Mouse (Mus musculus): ENCODE data around the gene Cntnap3. TPM values are rescaled to one million over a fixed set of nuclear protein-coding genes. Genes with fewer than 3 reads are reported as not detected.

Cntnap3 gene
- polyA plus RNA-seq, 2 experiments = 1.1 to 1.7 TPM

DNA sequence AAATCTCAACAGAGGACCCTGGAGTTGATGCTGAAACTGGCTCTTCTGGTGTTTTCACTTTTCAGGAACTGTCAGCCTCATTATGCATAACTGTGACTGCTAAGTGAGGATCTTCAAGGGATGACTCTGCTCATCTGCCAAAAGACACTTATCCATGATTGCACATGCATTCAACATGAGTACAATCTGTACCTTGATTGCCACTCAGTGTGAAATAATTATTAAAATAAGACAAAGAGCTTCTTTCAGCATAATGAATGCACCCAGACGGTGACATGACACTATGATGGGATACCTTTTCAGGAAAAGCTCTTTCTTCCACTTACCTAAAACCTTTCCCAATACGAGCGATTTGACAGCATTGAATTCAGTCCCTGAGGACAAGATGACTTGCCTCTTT lies 158.4 kb downstream of the Cntnap3 start:
- 83% methylated on average over 3 of the region's 3 CpGs for WGBS
- Histone ChIP-seq H3K4me3 (replicated peaks; ENCODE audit: low read length) (no peak overlapping the region), H3K4me2 (replicated peaks; ENCODE audit: low read depth, low read length, severe bottlenecking) (no peak overlapping the region), H3K4me1 (ENCODE audit: control insufficient read depth, insufficient read depth, low read length) (no peaks in the 10 kb centered on the region), H3K27me3 (ENCODE audit: control insufficient read depth, insufficient read depth, low read length) (no peaks in the 10 kb centered on the region), H3K9ac (ENCODE audit: low read depth, low read length, severe bottlenecking) (no peak overlapping the region), H3K9me3 (ENCODE audit: control insufficient read depth, low read length) (no peaks in the 10 kb centered on the region), H3K36me3 (ENCODE audit: control insufficient read depth, insufficient read depth, low read length) (no peaks in the 10 kb centered on the region), H3K27ac (replicated peaks; ENCODE audit: low read depth, low read length) (no peak overlapping the region)
- TF ChIP-seq POLR2A (IDR thresholded peaks at IDR 0.05; ENCODE audit: borderline replicate concordance, extremely low read depth, insufficient read depth, insufficient read length) = no peak
- no peak for DNase-seq (ENCODE audit: low spot score)
- ATAC-seq (ENCODE audit: low FRiP score, low read depth) = no peak

DNA sequence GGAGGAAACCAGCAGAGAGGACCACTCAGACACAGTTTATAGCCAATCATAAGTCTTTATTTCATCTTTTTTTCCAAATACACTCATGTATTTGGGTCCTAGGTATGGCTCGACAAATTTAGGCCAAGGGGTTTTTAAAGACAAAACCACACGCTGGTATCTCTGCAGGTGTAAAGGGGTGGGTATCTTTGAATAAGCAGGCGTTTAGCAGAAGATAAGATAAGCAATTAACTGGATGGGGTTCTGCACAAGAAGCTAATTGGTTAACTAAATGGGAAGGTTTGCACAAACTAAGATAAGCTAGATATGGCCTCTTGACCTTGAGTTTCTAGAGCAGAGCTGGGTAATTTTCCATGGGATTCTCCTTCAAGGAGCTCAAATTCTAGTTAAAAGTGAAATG lies 171.5 kb downstream of the Cntnap3 start:
- Histone ChIP-seq H3K9ac (ENCODE audit: low read depth, low read length, severe bottlenecking) (no peak overlapping the region), H3K4me2 (replicated peaks; ENCODE audit: low read depth, low read length, severe bottlenecking) (no peak overlapping the region), H3K9me3 (ENCODE audit: control insufficient read depth, low read length) (no peaks in the 10 kb centered on the region), H3K4me3 (replicated peaks; ENCODE audit: low read length) (no peak overlapping the region), H3K27me3 (ENCODE audit: control insufficient read depth, insufficient read depth, low read length) (no peaks in the 10 kb centered on the region), H3K36me3 (ENCODE audit: control insufficient read depth, insufficient read depth, low read length) (no peaks in the 10 kb centered on the region), H3K27ac (replicated peaks; ENCODE audit: low read depth, low read length) (no peak overlapping the region), H3K4me1 (ENCODE audit: control insufficient read depth, insufficient read depth, low read length) (no peaks in the 10 kb centered on the region)
- WGBS = 85% methylated on average over 3 of the region's 3 CpGs
- DNase-seq (ENCODE audit: low spot score) = no peak
- no peak for ATAC-seq (ENCODE audit: low FRiP score, low read depth)
- no peak for TF ChIP-seq POLR2A (IDR thresholded peaks at IDR 0.05; ENCODE audit: borderline replicate concordance, extremely low read depth, insufficient read depth, insufficient read length)

- Histone ChIP-seq H3K27ac (replicated peaks; ENCODE audit: low read depth, low read length) (no peak overlapping the region), H3K4me1 (ENCODE audit: control insufficient read depth, insufficient read depth, low read length) (no peaks in the 10 kb centered on the region), H3K4me3 (replicated peaks; ENCODE audit: low read length) (no peak overlapping the region), H3K9me3 (ENCODE audit: control insufficient read depth, low read length) (no peaks in the 10 kb centered on the region), H3K27me3 (ENCODE audit: control insufficient read depth, insufficient read depth, low read length) (no peaks in the 10 kb centered on the region), H3K9ac (ENCODE audit: low read depth, low read length, severe bottlenecking) (no peak overlapping the region), H3K4me2 (replicated peaks; ENCODE audit: low read depth, low read length, severe bottlenecking) (no peak overlapping the region), H3K36me3 (ENCODE audit: control insufficient read depth, insufficient read depth, low read length) (no peaks in the 10 kb centered on the region)
- 82% methylated on average over 2 of the region's 2 CpGs for WGBS
- ATAC-seq (ENCODE audit: low FRiP score, low read depth) (no peak), DNase-seq (ENCODE audit: low spot score) (no peak)
- no peak for TF ChIP-seq POLR2A (IDR thresholded peaks at IDR 0.05; ENCODE audit: borderline replicate concordance, extremely low read depth, insufficient read depth, insufficient read length)
Measured at GRCm38 (mm10) chr13:64716791-64717190, 187.0 kb downstream of the Cntnap3 start.

DNA sequence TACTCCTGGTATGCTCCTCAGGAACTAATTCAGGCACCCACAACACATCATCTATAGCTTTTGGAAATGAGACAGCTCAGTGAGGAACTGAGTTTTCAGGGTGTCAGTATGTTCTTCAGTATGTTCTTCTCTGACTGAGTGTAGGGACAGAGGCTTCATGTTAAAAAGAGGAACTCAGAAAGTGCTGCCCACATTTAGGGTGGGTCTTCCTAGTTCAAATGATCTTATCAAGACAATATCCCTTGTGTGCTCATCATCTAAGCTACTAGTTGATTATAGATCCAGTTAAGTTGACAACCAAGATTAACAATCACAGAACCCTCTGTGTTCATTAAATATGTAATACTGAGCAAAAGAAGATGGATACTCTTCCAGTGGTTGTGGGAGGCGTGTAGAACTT lies 211.3 kb downstream of the Cntnap3 start:
- TF ChIP-seq POLR2A (IDR thresholded peaks at IDR 0.05; ENCODE audit: borderline replicate concordance, extremely low read depth, insufficient read depth, insufficient read length) = no peak
- 88% methylated on average over 1 of the region's 1 CpGs for WGBS
- ATAC-seq (ENCODE audit: low FRiP score, low read depth) (no peak), DNase-seq (ENCODE audit: low spot score) (no peak)
- Histone ChIP-seq H3K4me1 (ENCODE audit: control insufficient read depth, insufficient read depth, low read length) (no peaks in the 10 kb centered on the region), H3K27me3 (ENCODE audit: control insufficient read depth, insufficient read depth, low read length) (no peaks in the 10 kb centered on the region), H3K4me2 (replicated peaks; ENCODE audit: low read depth, low read length, severe bottlenecking) (no peak overlapping the region), H3K9me3 (ENCODE audit: control insufficient read depth, low read length) (no peaks in the 10 kb centered on the region), H3K9ac (ENCODE audit: low read depth, low read length, severe bottlenecking) (no peak overlapping the region), H3K4me3 (replicated peaks; ENCODE audit: low read length) (no peak overlapping the region), H3K27ac (replicated peaks; ENCODE audit: low read depth, low read length) (no peak overlapping the region), H3K36me3 (ENCODE audit: control insufficient read depth, insufficient read depth, low read length) (no peaks in the 10 kb centered on the region)

Other genes starting within 250 kb of the Cntnap3 start
- gene Spata31, start 13.5 kb upstream of the Cntnap3 start, polyA plus RNA-seq (2012; rRNA removed) = not detected in 2 replicates
- gene Spata31, start 13.5 kb upstream of the Cntnap3 start, polyA plus RNA-seq (2014; fragmentation: Nextera tagmentation; extraction: Ambion mirVana) = not detected in 2 replicates
- gene Spata31d1c, start 129.1 kb upstream of the Cntnap3 start, polyA plus RNA-seq (2012; rRNA removed) = not detected in 2 replicates
- gene Spata31d1c, start 129.1 kb upstream of the Cntnap3 start, polyA plus RNA-seq (2014; fragmentation: Nextera tagmentation; extraction: Ambion mirVana) = not detected in 2 replicates
- not detected in 2 replicates for gene Prss47, start 148.8 kb upstream of the Cntnap3 start, polyA plus RNA-seq (2012; rRNA removed)
- not detected in 2 replicates for gene Prss47, start 148.8 kb upstream of the Cntnap3 start, polyA plus RNA-seq (2014; fragmentation: Nextera tagmentation; extraction: Ambion mirVana)
- gene Mfsd14b, start 209.0 kb upstream of the Cntnap3 start, polyA plus RNA-seq (2012; rRNA removed) = 31.1 and 35.5 TPM in 2 replicates
- 70.6 and 73.9 TPM in 2 replicates for gene Mfsd14b, start 209.0 kb upstream of the Cntnap3 start, polyA plus RNA-seq (2014; fragmentation: Nextera tagmentation; extraction: Ambion mirVana)
- not detected in 2 replicates for gene Olfr465-ps1, start 234.1 kb upstream of the Cntnap3 start, polyA plus RNA-seq (2012; rRNA removed)
- gene Olfr465-ps1, start 234.1 kb upstream of the Cntnap3 start, polyA plus RNA-seq (2014; fragmentation: Nextera tagmentation; extraction: Ambion mirVana) = not detected in 2 replicates
- gene Olfr466, start 246.3 kb upstream of the Cntnap3 start, polyA plus RNA-seq (2012; rRNA removed) = not detected in 2 replicates
- not detected in 2 replicates for gene Olfr466, start 246.3 kb upstream of the Cntnap3 start, polyA plus RNA-seq (2014; fragmentation: Nextera tagmentation; extraction: Ambion mirVana)